13 mouse cellular contexts compared by ENCODE assay signal in genomic region chr14:8297889-8298293, GRCm38 (mm10). TPM values are rescaled to one million over a fixed set of nuclear protein-coding genes. Genes with fewer than 3 reads are reported as not detected.
DNase-seq lines count a peak whose midpoint lies in the region; ATAC-seq and TF ChIP-seq lines count a peak whose summit lies in the region.
"Had no signal": no experiment of that assay in that cellular context is flagged by ENCODE, and none has a peak within 500 bp of the region (broad histone marks: within the 10 kb centered on the region; RNA-seq: fewer than 3 reads in every experiment).

No protein-coding gene starts in this region.

- peak; percentile 47 for DNase-seq in left cerebral cortex, postnatal 4 days
- DNase-seq in left cerebral cortex, adult 18-20 months (ENCODE audit: low spot score in 2 of 2) = no peak
- peak; percentile 65 for DNase-seq in 3T3-L1 (ENCODE audit: low read depth, low spot score)
- peak; percentile 36 for DNase-seq in adipocyte (ENCODE audit: low spot score)
- peak; percentile 53 for DNase-seq in lung, embryonic 14.5 days
- no peak for DNase-seq in spleen, adult 18-20 months
- DNase-seq in Muller cell, postnatal 12 days (ENCODE audit: inconsistent ontology term) = no peak
- DNase-seq: cerebellum, adult 11-12 months; retina, postnatal 1 day had no signal

- TF ChIP-seq CTCF in lung, embryonic 14.5 days (IDR thresholded peaks at IDR 0.05; ENCODE audit: low read depth) = no peak

- H3K27ac ChIP-seq in lung, embryonic 14.5 days (ENCODE audit: low read depth) = no peak overlapping the region
- H3K27ac ChIP-seq: embryonic facial prominence, embryonic 12.5 days; macrophage had no signal

- intact Hi-C loops in left cerebral cortex, postnatal 4 days (cut with DNase I) = no loop called here

- H3K9me3 ChIP-seq in lung, embryonic 14.5 days (ENCODE audit: low read depth, low read length) = no peaks in the 10 kb centered on the region
- H3K9me3 ChIP-seq: embryonic facial prominence, embryonic 12.5 days; G1E had no signal

- 57% methylated on average over 5 of the region's 5 CpGs for WGBS in lung, embryonic 14.5 days

- H3K4me3 ChIP-seq in lung, embryonic 14.5 days (ENCODE audit: low read depth, low read length) = no peak overlapping the region
- H3K4me3 ChIP-seq: embryonic facial prominence, embryonic 12.5 days had no signal

- ATAC-seq in lung, embryonic 14.5 days (ENCODE audit: insufficient read depth) = peak; percentile 58; the same call in 1 of the 2 replicates

- no peak overlapping the region for H3K9ac ChIP-seq in lung, embryonic 14.5 days
- H3K9ac ChIP-seq: embryonic facial prominence, embryonic 12.5 days had no signal

- no peaks in the 10 kb centered on the region for H3K36me3 ChIP-seq in lung, embryonic 14.5 days (ENCODE audit: insufficient read depth)
- H3K36me3 ChIP-seq: embryonic facial prominence, embryonic 12.5 days; G1E had no signal

- peaks cover 4% of the 10 kb centered on the region; the same call in 1 of the 2 replicates for H3K4me1 ChIP-seq in lung, embryonic 14.5 days (ENCODE audit: insufficient read depth)
- H3K4me1 ChIP-seq: embryonic facial prominence, embryonic 12.5 days had no signal

- H3K4me2 ChIP-seq in lung, embryonic 14.5 days = no peak overlapping the region
- H3K4me2 ChIP-seq: embryonic facial prominence, embryonic 12.5 days; heart, embryonic 11.5 days had no signal

- H3K27me3 ChIP-seq in lung, embryonic 14.5 days (ENCODE audit: insufficient read depth, low read length) = no peaks in the 10 kb centered on the region

RNA-seq across cellular contexts. Expression of gene Fam107a, which starts 19.9 kb away (rescaled TPM):
- 1 to 10 TPM; 3.3 to 3.5 TPM for total RNA-seq in left cerebral cortex, postnatal 4 days (2021)
- 100 to 1,000 TPM; 213 to 316 TPM for total RNA-seq in left cerebral cortex, adult 18-20 months (2021)
- polyA plus RNA-seq in lung, embryonic 14.5 days (2014; fragmentation: Nextera tagmentation; extraction: Ambion mirVana) = 0.38 and 0.58 TPM in 2 replicates
- polyA plus RNA-seq: G1E, macrophage had no signal

RNA-seq across cellular contexts. Expression of gene Acox2, which starts 38.7 kb away (rescaled TPM):
- total RNA-seq in left cerebral cortex, postnatal 4 days (2021) = under 1 TPM; 0.72 TPM
- total RNA-seq in left cerebral cortex, adult 18-20 months (2021) = not detected
- polyA plus RNA-seq in lung, embryonic 14.5 days (2014; fragmentation: Nextera tagmentation; extraction: Ambion mirVana) = 0.47 and 0.78 TPM in 2 replicates
- total RNA-seq: G1E had no signal
- polyA plus RNA-seq: embryonic facial prominence, embryonic 12.5 days; G1E; macrophage had no signal

Comparison
In these comparisons a context has a peak if more than half of its experiments do, and no peak if none do; other contexts are left out.
1. DNase-seq: peak in left cerebral cortex, postnatal 4 days (single experiment), 3T3-L1 (single experiment), adipocyte (single experiment) and lung, embryonic 14.5 days (single experiment); none in left cerebral cortex, adult 18-20 months (0 of 2), spleen, adult 18-20 months (0 of 2) and Muller cell, postnatal 12 days (single experiment).
2. RNA of gene Fam107a, which starts 19.9 kb away (total RNA-seq): 213 to 316 TPM in left cerebral cortex, adult 18-20 months; 3.3 to 3.5 TPM in left cerebral cortex, postnatal 4 days; every median in the first group is over 10 times any median in the second.